Mouse (Mus musculus) erythroblast, embryonic 14.5 days (primary cell): ENCODE results near the gene Cd81. TPM values are rescaled to one million over a fixed set of nuclear protein-coding genes. Genes with fewer than 3 reads are reported as not detected.
A peak's percentile ranks its signal among the peaks of the same experiment; 100 is the strongest.

Experiments
- H3K27me3 ChIP-seq: 2 replicates; pipeline ENCODE4 v1.6.1; 2012; ENCODE audit warnings: inconsistent platforms; ENCODE audit not compliant: control insufficient read depth
- H3K36me3 ChIP-seq: 2 replicates; pipeline ENCODE4 v1.6.1; 2012; ENCODE audit warnings: mild to moderate bottlenecking, inconsistent platforms; ENCODE audit not compliant: control insufficient read depth
- H3K4me1 ChIP-seq: 2 replicates; pipeline ENCODE4 v1.6.1; 2012; ENCODE audit warnings: inconsistent platforms; ENCODE audit not compliant: control insufficient read depth
- H3K4me3 ChIP-seq: replicated peaks from 2 replicates; pipeline ENCODE3; 2012; ENCODE audit warnings: moderate library complexity, mild to moderate bottlenecking, inconsistent platforms
- H3K9me3 ChIP-seq: 2 replicates; pipeline ENCODE4 v1.6.1; 2012; ENCODE audit warnings: low read length, inconsistent platforms, mixed read lengths; ENCODE audit not compliant: control insufficient read depth
- GATA1 ChIP-seq: IDR thresholded peaks from 2 replicates; pipeline ENCODE4 v1.6.1; 2012; ENCODE audit warnings: low read length, inconsistent platforms, mixed read lengths
- TAL1 ChIP-seq: IDR thresholded peaks from 3 replicates; pipeline ENCODE4 v1.6.1; 2012; ENCODE audit warnings: low read length, inconsistent platforms, mixed read lengths
- polyA plus RNA-seq: library from polyadenylated mRNA; stranded (reverse); fragments of >175 nt; gene quantifications from 2 replicates; pipeline ENCODE4 v1.2.3, GENCODE M21; 2012

Cd81 gene
- polyA plus RNA-seq, 1 experiment = 5.9 TPM

GRCm38 (mm10) chr7:143054612-143054965, 2.0 kb downstream of the Cd81 start:
- peaks cover 85% of the 10 kb centered on the region for H3K4me1 ChIP-seq

DNA sequence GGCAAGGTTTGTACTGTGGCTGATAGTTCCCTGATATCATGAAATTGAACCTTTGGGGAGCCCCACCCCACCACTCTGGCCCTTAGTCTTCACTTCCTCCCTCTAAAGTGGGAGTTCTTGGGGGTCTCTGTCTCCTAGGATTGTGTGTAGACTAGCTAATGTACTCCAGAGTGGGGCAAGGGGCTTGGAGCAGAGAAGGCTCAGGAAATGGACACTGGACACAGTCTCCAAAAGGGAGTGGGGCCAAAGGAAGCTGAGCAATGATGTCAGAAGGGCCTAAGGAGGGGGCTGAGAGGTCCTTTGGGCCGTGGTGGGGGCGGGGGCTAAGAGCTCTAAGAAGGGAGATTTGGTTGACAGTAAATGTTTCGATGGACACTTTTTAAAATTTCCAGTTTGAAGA, 2.5 kb downstream of the Cd81 start:
- Histone ChIP-seq H3K4me1 (peaks cover 86% of the 10 kb centered on the region), H3K36me3 (peaks cover 8% of the 10 kb centered on the region), H3K4me3 (peak overlapping the region; percentile 67), H3K9me3 (no peaks in the 10 kb centered on the region), H3K27me3 (no peaks in the 10 kb centered on the region)
- TF ChIP-seq TAL1 (no peak), GATA1 (no peak)

More at GRCm38 (mm10) chr7:143054612-143054965, 2.0 kb downstream of the Cd81 start:
- H3K36me3 ChIP-seq = peaks cover 8% of the 10 kb centered on the region
- peak overlapping the region; percentile 67 for H3K4me3 ChIP-seq
- no peaks in the 10 kb centered on the region for H3K27me3 ChIP-seq
- no peak for TF ChIP-seq TAL1
- no peak for TF ChIP-seq GATA1
- H3K9me3 ChIP-seq = no peaks in the 10 kb centered on the region

GRCm38 (mm10) chr7:143055499-143056186, 3.1 kb downstream of the Cd81 start:
- H3K9me3 ChIP-seq = no peaks in the 10 kb centered on the region
- H3K27me3 ChIP-seq = no peaks in the 10 kb centered on the region
- H3K4me1 ChIP-seq = peaks cover 90% of the 10 kb centered on the region
- H3K4me3 ChIP-seq = no peak overlapping the region
- peaks cover 9% of the 10 kb centered on the region for H3K36me3 ChIP-seq
- TF ChIP-seq TAL1 (no peak), GATA1 (no peak)

- Histone ChIP-seq H3K27me3 (no peaks in the 10 kb centered on the region), H3K36me3 (peaks cover 20% of the 10 kb centered on the region), H3K9me3 (no peaks in the 10 kb centered on the region), H3K4me3 (no peak overlapping the region), H3K4me1 (peaks cover 92% of the 10 kb centered on the region)
- no peak for TF ChIP-seq TAL1
- no peak for TF ChIP-seq GATA1
These were observed 4.5 kb downstream of the Cd81 start for GRCm38 (mm10) chr7:143057023-143057422.

DNA sequence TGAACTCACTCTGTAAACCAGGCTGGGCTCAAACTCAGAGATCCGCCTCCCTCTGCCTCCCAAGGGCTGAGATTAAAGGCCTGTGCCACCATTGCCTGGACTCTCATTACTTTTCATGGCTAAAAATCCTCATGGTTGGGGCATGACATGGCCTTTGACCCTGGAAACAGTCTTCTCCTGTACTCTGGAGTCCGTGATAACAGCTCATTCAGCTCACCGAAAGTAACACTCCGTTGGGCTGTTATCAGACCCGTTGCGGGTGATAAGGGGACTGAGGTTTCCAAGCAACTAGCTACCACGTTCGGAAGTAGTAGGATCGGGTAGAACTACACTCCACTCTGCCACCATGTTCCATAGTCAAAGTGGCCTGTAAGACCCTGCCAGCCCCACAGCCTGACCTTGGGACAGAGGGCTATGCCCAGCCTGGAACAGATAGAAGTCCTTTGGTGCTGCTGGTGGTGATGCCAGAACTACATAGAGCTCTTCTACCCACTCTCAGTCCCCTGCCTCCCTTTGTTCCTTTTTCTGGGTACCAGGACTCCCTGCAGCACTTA, 5.2 kb downstream of the Cd81 start:
- no peak for TF ChIP-seq TAL1
- TF ChIP-seq GATA1 = peak; percentile 60
- H3K27me3 ChIP-seq = no peaks in the 10 kb centered on the region
- peaks cover 27% of the 10 kb centered on the region for H3K36me3 ChIP-seq
- H3K4me1 ChIP-seq = peaks cover 84% of the 10 kb centered on the region
- no peak overlapping the region for H3K4me3 ChIP-seq
- no peaks in the 10 kb centered on the region for H3K9me3 ChIP-seq

- H3K4me1 ChIP-seq = peaks cover 79% of the 10 kb centered on the region
- no peaks in the 10 kb centered on the region for H3K27me3 ChIP-seq
- H3K4me3 ChIP-seq = no peak overlapping the region
- no peaks in the 10 kb centered on the region for H3K9me3 ChIP-seq
- no peak for TF ChIP-seq GATA1
- no peak for TF ChIP-seq TAL1
- peaks cover 32% of the 10 kb centered on the region for H3K36me3 ChIP-seq
These were observed 5.7 kb downstream of the Cd81 start for GRCm38 (mm10) chr7:143058221-143058697.

DNA sequence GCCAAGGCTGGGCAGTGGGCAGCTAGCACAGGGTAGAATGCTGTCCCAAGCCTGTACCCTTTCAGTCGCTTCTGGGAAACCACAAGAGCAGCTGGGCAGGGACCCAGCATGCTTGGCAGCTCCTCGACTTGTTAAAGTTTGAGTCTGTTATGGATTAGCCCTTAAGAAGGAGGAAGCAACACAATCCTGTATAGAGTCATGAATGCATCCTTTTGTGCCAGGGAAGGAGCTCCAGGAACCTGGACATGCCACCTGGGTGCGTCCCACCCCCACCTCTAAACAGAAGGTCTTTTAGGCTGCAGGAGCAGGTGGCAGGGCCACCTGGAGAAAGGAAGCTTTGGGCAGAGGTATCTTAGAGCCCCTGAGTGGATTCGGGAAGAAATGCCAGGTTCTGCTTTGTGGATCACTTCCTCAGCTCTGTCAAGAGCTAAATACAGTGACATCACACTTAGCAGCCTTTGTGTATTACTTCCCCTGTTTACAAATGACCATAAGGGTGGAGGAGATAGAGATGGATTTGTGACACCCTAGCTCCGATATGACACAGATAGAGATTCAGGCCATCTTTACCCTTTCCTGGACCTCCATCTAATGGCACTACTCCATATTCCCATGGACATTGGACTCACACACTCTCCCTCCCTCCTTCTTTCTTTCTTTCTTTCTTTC, 6.8 kb downstream of the Cd81 start:
- H3K4me3 ChIP-seq = no peak overlapping the region
- H3K36me3 ChIP-seq = peaks cover 43% of the 10 kb centered on the region
- no peak for TF ChIP-seq TAL1
- H3K27me3 ChIP-seq = no peaks in the 10 kb centered on the region
- H3K9me3 ChIP-seq = no peaks in the 10 kb centered on the region
- H3K4me1 ChIP-seq = peaks cover 68% of the 10 kb centered on the region

- TF ChIP-seq TAL1 (no peak), GATA1 (no peak)
- Histone ChIP-seq H3K4me1 (peaks cover 35% of the 10 kb centered on the region), H3K36me3 (peaks cover 68% of the 10 kb centered on the region)
These were observed 10.2 kb downstream of the Cd81 start for GRCm38 (mm10) chr7:143062704-143063103.

DNA sequence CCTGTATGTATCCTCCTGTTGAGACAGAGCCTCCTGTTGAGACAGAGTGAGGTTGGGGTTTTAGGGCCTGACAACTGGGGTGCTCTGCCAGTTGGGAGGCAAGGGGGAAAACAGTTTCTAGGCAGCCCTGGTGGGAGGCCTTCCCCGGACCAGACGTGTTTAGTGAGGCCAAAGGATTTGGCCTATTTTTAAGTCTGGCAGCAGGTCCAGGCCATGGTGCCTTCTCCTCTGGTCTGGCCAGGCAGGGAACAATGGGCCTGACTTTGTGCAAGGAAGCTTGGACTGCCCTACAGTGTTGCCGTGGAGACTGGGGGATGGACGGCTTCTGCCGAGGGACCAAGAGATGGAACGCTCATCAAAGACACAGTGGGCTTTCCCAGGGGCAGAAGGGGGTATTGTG, 11.7 kb downstream of the Cd81 start:
- peaks cover 31% of the 10 kb centered on the region for H3K4me1 ChIP-seq
- H3K36me3 ChIP-seq = peaks cover 78% of the 10 kb centered on the region
- no peaks in the 10 kb centered on the region; the same call in 1 of the 2 replicates for H3K9me3 ChIP-seq
- no peaks in the 10 kb centered on the region for H3K27me3 ChIP-seq
- TF ChIP-seq GATA1 (no peak), TAL1 (no peak)
- H3K4me3 ChIP-seq = no peak overlapping the region

More at GRCm38 (mm10) chr7:143062704-143063103, 10.2 kb downstream of the Cd81 start:
- Histone ChIP-seq H3K4me3 (no peak overlapping the region), H3K27me3 (no peaks in the 10 kb centered on the region), H3K9me3 (no peaks in the 10 kb centered on the region)
